Mouse (Mus musculus): Measurements from ENCODE around the gene Brpf1.

Gene Brpf1

DNA sequence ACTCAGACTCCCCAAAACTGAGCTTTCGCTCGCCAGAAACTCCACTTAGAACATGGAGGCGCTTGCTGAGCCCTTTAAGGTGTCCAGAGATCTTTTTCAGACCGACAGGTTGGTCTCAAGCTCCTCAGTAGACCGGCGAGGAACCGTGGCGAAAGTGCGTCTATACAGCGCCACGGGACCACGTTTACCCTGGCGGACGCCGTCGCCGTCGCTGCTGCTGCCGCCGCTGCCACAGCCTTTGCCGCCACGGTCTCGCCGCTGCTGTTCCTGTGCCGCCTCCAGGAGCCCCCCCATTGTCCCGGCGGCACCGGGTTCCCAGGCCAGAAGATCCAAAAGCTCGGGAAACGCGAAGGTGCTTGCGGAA, at the start of gene Brpf1:
TSS of gene Brpf1 (plus strand) at position 152 of the 364 bp plus-strand sequence.
- no peak for DNase-seq (ENCODE audit: low spot score in 2 of 2)

GRCm38 (mm10) chr6:113261174-113261858, 45.6 kb upstream of the Brpf1 start:
- DNase-seq (ENCODE audit: low spot score in 2 of 2) = no peak

DNA sequence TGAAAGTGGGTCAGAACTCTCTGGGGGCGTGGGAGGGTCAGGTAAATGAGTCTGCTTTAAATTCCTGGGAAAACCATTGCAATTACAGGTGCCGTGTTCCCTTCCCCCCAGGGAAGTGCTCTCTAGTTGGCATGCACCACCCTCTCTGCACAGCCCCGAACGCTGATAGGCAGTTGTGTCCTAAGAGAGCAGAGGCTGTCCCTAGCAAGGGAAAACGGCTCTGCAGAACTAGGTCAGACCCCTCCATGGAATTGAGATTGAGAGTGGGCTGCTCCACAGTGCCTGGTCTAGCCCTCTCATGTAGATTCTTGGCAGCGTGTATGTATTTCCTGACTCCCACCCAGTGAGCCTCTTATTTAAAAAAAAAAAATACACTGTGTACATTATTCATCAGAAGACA, 43.4 kb upstream of the Brpf1 start:
- DNase-seq (ENCODE audit: low spot score in 2 of 2) = no peak

DNA sequence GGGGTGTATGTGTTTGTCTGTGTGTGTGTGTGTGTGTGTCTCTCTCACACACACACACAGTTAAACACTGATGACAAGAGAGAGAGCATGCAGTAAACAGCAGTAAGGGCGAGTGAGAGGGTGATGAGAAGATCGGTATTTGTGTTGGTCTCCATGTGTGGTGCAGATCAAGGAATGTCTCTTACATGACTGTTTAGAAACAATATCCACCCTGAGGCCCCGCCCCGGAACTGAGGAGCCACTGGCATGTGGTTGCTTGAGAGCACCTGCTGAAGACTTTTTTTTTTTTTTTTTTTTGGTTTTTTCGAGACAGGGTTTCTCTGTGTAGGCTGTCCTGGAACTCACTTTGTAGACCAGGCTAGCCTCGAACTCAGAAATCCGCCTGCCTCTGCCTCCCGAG, 42.5 kb upstream of the Brpf1 start:
- no peak for DNase-seq (ENCODE audit: low spot score in 2 of 2)

GRCm38 (mm10) chr6:113266996-113267655, 39.8 kb upstream of the Brpf1 start:
- DNase-seq (ENCODE audit: low spot score in 2 of 2) = no peak

GRCm38 (mm10) chr6:113267988-113268387, 38.9 kb upstream of the Brpf1 start:
- DNase-seq (ENCODE audit: low spot score in 2 of 2) = no peak

GRCm38 (mm10) chr6:113272365-113272764, 34.6 kb upstream of the Brpf1 start:
- no peak for DNase-seq (ENCODE audit: low spot score in 2 of 2)

DNA sequence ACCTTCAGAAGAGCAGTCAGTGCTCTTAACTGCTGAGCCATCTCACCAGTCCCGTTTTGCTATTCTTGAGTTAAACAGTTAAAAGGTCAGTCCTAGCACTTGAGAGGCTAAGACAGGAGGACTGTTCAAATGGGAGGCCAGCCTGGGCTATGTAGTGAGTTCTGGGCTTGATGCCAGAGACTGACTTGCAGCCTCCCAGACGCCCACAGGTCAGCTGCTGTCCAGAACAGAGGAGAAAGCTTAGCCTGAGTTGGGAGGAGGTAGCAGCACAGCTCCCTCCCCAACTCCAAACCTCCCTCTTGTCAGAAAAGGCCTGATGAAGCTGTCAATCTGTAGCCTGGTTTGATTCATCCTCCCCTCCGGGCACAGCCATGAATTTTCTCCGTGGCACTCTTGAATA, 30.1 kb upstream of the Brpf1 start:
- DNase-seq (ENCODE audit: low spot score in 2 of 2) = peak; percentile 33 to 57

DNA sequence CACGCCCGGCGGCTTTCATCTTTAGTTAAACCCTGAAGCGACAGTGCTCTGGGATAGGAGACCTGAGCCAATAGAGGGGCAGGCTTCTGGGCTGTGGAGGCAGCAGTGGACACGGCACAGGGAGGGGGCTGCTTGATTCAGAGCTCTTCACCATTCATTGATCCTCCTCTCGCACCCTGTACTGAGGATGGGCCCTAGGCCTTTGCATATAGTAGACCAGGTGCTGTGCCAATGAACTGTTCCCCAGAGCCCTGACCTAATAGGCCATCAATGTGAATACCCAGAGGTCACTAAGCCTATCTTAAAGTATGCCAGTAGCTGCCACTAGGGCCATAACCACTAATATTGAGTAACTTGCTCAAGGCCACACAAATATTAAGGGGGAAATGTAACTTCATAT, 25.3 kb upstream of the Brpf1 start:
- no peak for DNase-seq (ENCODE audit: low spot score in 2 of 2)

GRCm38 (mm10) chr6:113282101-113282802, 24.7 kb upstream of the Brpf1 start, which contains the start of gene Cpne9:
TSS of gene Cpne9 (plus strand) at chr6:113282307.
- DNase-seq (ENCODE audit: low spot score in 2 of 2) = peak; percentile 30 to 47

DNA sequence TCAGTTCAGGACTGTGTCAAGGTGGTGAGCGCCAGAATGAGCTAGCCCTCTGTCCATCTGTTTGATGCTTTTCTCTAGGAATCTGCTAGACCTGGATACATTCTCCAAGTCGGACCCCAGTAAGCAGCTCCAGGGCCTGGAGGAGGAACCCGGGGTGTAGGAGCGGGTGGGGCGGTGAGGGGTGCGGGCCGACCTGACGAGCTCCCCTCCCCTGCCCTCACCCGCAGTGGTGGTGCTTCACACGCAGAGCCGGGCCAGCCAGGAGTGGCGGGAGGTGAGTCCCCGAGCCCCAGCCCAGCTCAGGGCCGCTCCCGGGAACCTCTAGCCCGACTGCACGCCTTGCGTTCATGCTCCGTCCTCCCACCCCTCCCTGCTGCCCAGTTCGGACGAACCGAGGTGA, 24.0 kb upstream of the Brpf1 start:
- DNase-seq (ENCODE audit: low spot score in 2 of 2) = no peak

GRCm38 (mm10) chr6:113283500-113283899, 23.4 kb upstream of the Brpf1 start:
- DNase-seq (ENCODE audit: low spot score in 2 of 2) = no peak

DNA sequence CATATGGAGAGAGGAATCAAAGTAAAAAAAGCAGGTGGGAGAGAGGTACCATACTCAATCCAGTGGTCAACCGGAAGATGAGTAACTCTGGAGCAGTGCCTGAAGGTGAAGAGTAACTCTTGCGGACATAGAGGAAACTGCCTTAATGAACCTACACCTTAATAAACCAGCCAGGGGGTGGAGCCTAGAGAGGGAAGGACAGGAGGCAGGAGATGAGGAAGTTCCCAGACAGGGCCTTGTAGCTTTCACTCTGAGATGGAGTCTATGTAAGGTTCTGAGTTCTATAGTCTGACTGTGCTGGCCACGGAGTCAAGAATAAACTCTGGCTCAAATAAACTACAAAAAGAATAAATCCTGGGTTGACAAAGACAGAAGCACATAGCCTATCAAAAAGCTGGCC, 22.0 kb upstream of the Brpf1 start:
- no peak for DNase-seq (ENCODE audit: low spot score in 2 of 2)

- no peak for DNase-seq (ENCODE audit: low spot score in 2 of 2)
These were observed 20.6 kb upstream of the Brpf1 start for GRCm38 (mm10) chr6:113286316-113286715.

DNA sequence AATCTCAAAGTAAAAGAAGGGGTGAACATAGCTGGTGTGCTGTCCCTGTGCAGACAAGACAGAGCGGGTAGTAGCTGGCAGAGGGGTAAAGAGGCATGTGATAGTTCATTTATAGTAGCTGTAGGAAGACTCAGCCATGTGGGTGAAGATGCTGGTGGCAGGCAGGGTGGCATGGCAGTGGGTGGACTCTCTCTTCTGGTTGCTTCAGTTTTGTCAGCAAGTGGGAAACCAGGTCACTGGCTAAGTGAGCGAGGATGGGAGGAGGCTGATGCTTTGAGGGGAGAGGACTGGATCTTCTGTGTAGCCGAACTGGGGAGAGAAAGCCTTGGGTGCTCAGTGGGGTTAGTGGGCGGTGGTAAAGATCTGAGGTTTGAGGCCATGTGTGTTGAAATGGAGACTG, 19.7 kb upstream of the Brpf1 start:
- DNase-seq (ENCODE audit: low spot score in 2 of 2) = peak; percentile 59 to 79

DNA sequence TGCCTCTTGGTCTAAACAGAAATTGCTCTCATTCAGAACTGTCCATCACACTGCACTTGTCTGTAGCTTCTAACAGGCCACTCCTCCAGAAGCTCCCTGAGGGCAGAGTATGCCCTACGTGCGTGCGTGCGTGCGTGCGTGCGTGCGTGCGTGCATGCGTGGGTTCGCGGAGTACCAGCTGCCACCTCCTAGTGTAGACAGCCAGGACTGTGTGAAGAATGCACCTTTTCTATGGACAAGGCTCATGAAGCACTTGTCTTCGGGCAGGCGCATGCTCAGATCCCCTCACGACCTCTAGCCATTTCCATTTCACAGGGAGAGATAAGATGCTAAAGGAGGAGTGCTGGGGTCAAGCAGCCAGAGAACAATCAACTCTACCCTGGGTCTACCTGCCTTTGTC, 17.6 kb upstream of the Brpf1 start:
- no peak for DNase-seq (ENCODE audit: low spot score in 2 of 2)

GRCm38 (mm10) chr6:113290346-113290745, 16.6 kb upstream of the Brpf1 start:
- DNase-seq (ENCODE audit: low spot score in 2 of 2) = no peak

- DNase-seq (ENCODE audit: low spot score in 2 of 2) = no peak
These were observed 14.0 kb upstream of the Brpf1 start for GRCm38 (mm10) chr6:113292938-113293337.

DNA sequence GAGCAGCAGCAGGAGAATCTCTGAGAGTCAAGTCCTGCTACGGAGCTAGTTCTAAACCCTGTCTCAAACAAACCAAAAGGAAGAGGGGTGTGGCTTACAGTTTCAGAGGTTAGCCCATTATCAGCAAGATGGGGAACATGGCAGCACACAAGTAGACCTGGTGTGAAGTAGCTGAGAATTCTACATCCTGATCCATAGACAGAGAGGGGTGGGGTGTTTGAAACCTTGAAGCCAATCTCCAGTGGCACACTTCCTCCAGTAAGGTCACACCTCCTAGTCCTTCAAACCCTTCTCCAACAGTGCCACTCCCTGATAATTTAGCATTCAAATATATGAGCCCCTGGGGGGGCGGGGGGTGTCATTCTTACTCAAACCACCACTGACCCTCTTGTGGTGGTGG, 10.9 kb upstream of the Brpf1 start:
- DNase-seq (ENCODE audit: low spot score in 2 of 2) = no peak

DNA sequence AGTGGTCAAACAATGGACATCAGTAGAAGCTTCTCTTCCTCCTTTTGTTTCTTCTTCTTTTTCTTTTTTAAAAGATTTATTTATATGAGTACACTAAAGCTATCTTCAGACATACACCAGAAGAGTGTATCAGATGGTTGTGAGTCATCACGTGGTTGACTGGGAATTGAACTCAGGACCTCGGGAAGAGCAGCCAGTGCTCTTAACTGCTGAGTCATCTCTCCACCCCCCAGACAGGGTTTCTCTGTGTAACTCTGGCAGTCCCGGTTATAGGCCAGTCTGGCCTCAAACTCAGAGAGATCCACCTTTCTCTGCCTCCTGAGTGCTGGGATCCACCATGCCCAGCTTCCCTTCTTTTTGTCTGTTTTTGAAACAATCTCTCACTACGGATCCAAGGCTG, 10.3 kb upstream of the Brpf1 start:
- DNase-seq (ENCODE audit: low spot score in 2 of 2) = no peak

GRCm38 (mm10) chr6:113301350-113301749, 5.6 kb upstream of the Brpf1 start:
- no peak for DNase-seq (ENCODE audit: low spot score in 2 of 2)

GRCm38 (mm10) chr6:113302258-113302657, 4.7 kb upstream of the Brpf1 start:
- DNase-seq (ENCODE audit: low spot score in 2 of 2) = no peak

Data from right cerebral cortex, postnatal 36 days (tissue).